In the genomic region with DNA sequence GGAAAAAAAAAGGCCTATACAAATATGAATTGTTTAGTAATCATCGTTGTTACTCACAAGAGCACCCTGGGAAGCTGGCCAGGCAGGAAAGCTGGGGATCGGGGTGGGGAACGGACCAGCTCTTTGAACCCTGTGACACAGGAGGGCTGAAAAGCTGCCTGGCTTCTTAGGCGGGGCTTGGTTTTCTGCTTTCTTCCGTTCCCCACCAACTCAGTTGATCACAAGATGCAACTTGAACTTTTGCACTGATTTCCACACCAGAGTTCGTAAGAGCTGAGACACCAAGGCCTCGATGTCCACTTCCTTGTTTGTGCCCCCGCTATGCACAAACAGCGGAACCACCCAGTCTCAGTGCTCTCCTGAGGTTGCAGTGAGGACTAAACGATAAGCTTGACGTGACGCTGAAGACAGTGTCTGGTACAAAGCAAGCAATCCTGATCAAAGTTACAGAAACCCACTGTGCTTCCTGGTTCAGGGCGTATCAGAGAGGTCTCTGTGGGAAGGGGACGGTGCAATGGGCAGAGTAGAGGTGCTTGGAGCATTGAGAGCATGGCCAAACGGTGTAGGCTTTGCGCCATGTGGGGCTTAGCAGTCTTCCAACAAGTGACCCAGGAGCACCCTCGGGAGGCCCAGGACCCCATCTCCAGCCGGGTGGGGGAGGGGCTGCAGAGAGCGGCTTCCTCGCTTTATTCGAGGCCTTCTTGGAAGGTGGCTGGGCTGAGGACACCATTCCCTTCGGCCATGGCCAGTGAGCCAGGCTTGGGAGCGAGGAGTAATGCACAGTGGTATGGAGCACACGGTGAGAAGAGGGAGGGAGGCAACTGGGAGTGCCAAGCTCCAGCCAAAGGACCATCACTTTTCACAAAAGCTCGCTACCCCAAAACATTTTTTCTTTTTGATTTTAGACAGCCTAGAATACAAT, we compare ENCODE assay signal across 9 mouse cellular contexts. TPM values are rescaled to one million over a fixed set of nuclear protein-coding genes. Genes with fewer than 3 reads are reported as not detected.
DNase-seq lines count a peak whose midpoint lies in the region; ATAC-seq and TF ChIP-seq lines count a peak whose summit lies in the region.
"Had no signal": no experiment of that assay in that cellular context is flagged by ENCODE, and none has a peak within 500 bp of the region (broad histone marks: within the 10 kb centered on the region; RNA-seq: fewer than 3 reads in every experiment).

No protein-coding gene starts in this region.

- TF ChIP-seq RAD21 in MEL (IDR thresholded peaks at IDR 0.05; ENCODE audit: low read depth, low read length): no peak

- TF ChIP-seq POLR2A in MEL (IDR thresholded peaks at IDR 0.05; ENCODE audit: control insufficient read depth in 1 of 2, insufficient read depth in 1 of 2, low read depth in 1 of 2, low read length in 2 of 2, poor library complexity in 1 of 2): no peak; a peak in 1 of 4 replicates

- no peak for TF ChIP-seq EP300 in MEL (IDR thresholded peaks at IDR 0.05; ENCODE audit: low read depth in 1 of 2, low read length in 2 of 2)

- WGBS in kidney, postnatal 0 days: 71% methylated on average over 25 of the region's 25 CpGs
- 81% methylated on average over 25 of the region's 25 CpGs for WGBS in forebrain, embryonic 13.5 days

- no peak overlapping the region for H3K9ac ChIP-seq in MEL (ENCODE audit: control insufficient read depth, low read depth, low read length, poor library complexity, severe bottlenecking)
- H3K9ac ChIP-seq in kidney, postnatal 0 days (ENCODE audit: low read depth, low read length): no peak overlapping the region
- H3K9ac ChIP-seq in forebrain, embryonic 13.5 days: no peak overlapping the region

- H3K27ac ChIP-seq in MEL (ENCODE audit: control insufficient read depth, low read depth, low read length): no peak overlapping the region
- H3K27ac ChIP-seq in kidney, postnatal 0 days: peak overlapping the region; percentile 81
- no peak overlapping the region for H3K27ac ChIP-seq in forebrain, embryonic 13.5 days

- H3K4me2 ChIP-seq in kidney, postnatal 0 days (ENCODE audit: low read length): no peak overlapping the region
- H3K4me2 ChIP-seq in forebrain, embryonic 13.5 days: no peak overlapping the region

- no peak for TF ChIP-seq CTCF in MEL (IDR thresholded peaks at IDR 0.05 in 2 of 3, conservative IDR thresholded peaks at IDR 0.05 in 1 of 3; ENCODE audit: control insufficient read depth in 1 of 3, insufficient read depth in 1 of 3, low read depth in 2 of 3, low read length in 3 of 3, poor library complexity in 1 of 3, severe bottlenecking in 1 of 3)
- TF ChIP-seq CTCF in kidney, postnatal 0 days (IDR thresholded peaks at IDR 0.05; ENCODE audit: low read depth): no peak

- peaks cover 13% of the 10 kb centered on the region for H3K79me2 ChIP-seq in MEL (ENCODE audit: control insufficient read depth, insufficient read depth, low read length, poor library complexity)

- peak; percentile 64 for ATAC-seq in granulocyte monocyte progenitor cell, adult 5-6 weeks (replicated peaks; ENCODE audit: poor library complexity, severe bottlenecking)
- ATAC-seq in kidney, postnatal 0 days (replicated peaks; ENCODE audit: low FRiP score, low read depth): no peak
- ATAC-seq in megakaryocyte, adult 5-6 weeks (ENCODE audit: poor library complexity, severe bottlenecking): peak; percentile 73
- ATAC-seq in forebrain, embryonic 13.5 days: no peak

- H3K9me3 ChIP-seq in MEL (replicated peaks; ENCODE audit: insufficient read depth, low read length): no peaks in the 10 kb centered on the region
- H3K9me3 ChIP-seq in kidney, postnatal 0 days (replicated peaks; ENCODE audit: low read length): no peaks in the 10 kb centered on the region
- no peaks in the 10 kb centered on the region for H3K9me3 ChIP-seq in forebrain, embryonic 13.5 days (replicated peaks)

- no peak overlapping the region for H3K4me3 ChIP-seq in MEL (ENCODE audit: control insufficient read depth in 1 of 2, insufficient read depth in 1 of 2, low read depth in 2 of 2, low read length in 2 of 2)
- no peak overlapping the region for H3K4me3 ChIP-seq in kidney, postnatal 0 days (replicated peaks; ENCODE audit: low read depth, low read length)
- no peak overlapping the region for H3K4me3 ChIP-seq in forebrain, embryonic 13.5 days

- H3K36me3 ChIP-seq in MEL (ENCODE audit: control insufficient read depth in 1 of 2, insufficient read depth in 2 of 2, low read length in 2 of 2): peaks cover 0 to 34% of the 10 kb centered on the region in 2 experiments; a peak in 3 of 4 replicates
- no peaks in the 10 kb centered on the region for H3K36me3 ChIP-seq in kidney, postnatal 0 days (ENCODE audit: insufficient read depth, low read length)
- no peaks in the 10 kb centered on the region for H3K36me3 ChIP-seq in forebrain, embryonic 13.5 days (ENCODE audit: poor library complexity, severe bottlenecking)

- H3K4me1 ChIP-seq in MEL (ENCODE audit: control insufficient read depth in 1 of 2, insufficient read depth in 2 of 2, low read length in 2 of 2): peaks cover 11 to 34% of the 10 kb centered on the region in 2 experiments
- H3K4me1 ChIP-seq in kidney, postnatal 0 days (replicated peaks; ENCODE audit: insufficient read depth, low read length): peaks cover 25% of the 10 kb centered on the region
- peaks cover 7% of the 10 kb centered on the region; the same call in 1 of the 2 replicates for H3K4me1 ChIP-seq in forebrain, embryonic 13.5 days

- DNase-seq in gastrocnemius, adult 18-20 months (ENCODE audit: low spot score): peak; percentile 55
- no peak for DNase-seq in gastrocnemius, adult 8-10 months (ENCODE audit: low spot score in 2 of 2)
- DNase-seq in MEL (ENCODE audit: low read depth, low spot score): peak; percentile 36
- DNase-seq in kidney, postnatal 0 days (ENCODE audit: low spot score): peak; percentile 40
- DNase-seq in cerebellum, adult 9-10 months: no peak

- H3K27me3 ChIP-seq in MEL (ENCODE audit: control insufficient read depth in 1 of 2, insufficient read depth in 2 of 2, low read length in 2 of 2): no peaks in the 10 kb centered on the region
- no peaks in the 10 kb centered on the region for H3K27me3 ChIP-seq in kidney, postnatal 0 days (ENCODE audit: insufficient read depth, low read length)
- H3K27me3 ChIP-seq in forebrain, embryonic 13.5 days: no peaks in the 10 kb centered on the region
- H3K27me3 ChIP-seq: Patski had no signal

TF ChIP-seq in MEL, 35 proteins besides CTCF, POLR2A, EP300 and RAD21:
- TF ChIP-seq SIN3A (IDR thresholded peaks at IDR 0.05; ENCODE audit: low read length) (no peak), ZNF384 (IDR thresholded peaks at IDR 0.05; ENCODE audit: low read depth, low read length) (no peak), HCFC1 (IDR thresholded peaks at IDR 0.05; ENCODE audit: low read depth, low read length) (no peak), BHLHE40 (IDR thresholded peaks at IDR 0.05; ENCODE audit: borderline replicate concordance, low read depth, low read length) (no peak), ZMIZ1 (IDR thresholded peaks at IDR 0.05; ENCODE audit: low read depth, low read length) (no peak), RCOR1 (IDR thresholded peaks at IDR 0.05; ENCODE audit: low read depth, low read length) (no peak), ZC3H11A (IDR thresholded peaks at IDR 0.05; ENCODE audit: low read depth, low read length) (no peak), TBP (IDR thresholded peaks at IDR 0.05; ENCODE audit: low read depth, low read length) (no peak), MXI1 (IDR thresholded peaks at IDR 0.05; ENCODE audit: low read depth, low read length) (no peak), ETS1 (IDR thresholded peaks at IDR 0.05; ENCODE audit: low read depth, low read length) (no peak), MAX (IDR thresholded peaks at IDR 0.05; ENCODE audit: low read length) (no peak), POLR2AphosphoS2 (IDR thresholded peaks at IDR 0.05; ENCODE audit: low read length) (no peak), NRF1 (IDR thresholded peaks at IDR 0.05; ENCODE audit: insufficient read depth, low read depth, low read length, poor library complexity, severe bottlenecking) (no peak), POLR2AphosphoS5 (IDR thresholded peaks at IDR 0.05; ENCODE audit: borderline replicate concordance, low read depth, low read length) (no peak)

RNA-seq across cellular contexts. Expression of gene Tubd1, which starts 34.3 kb away (rescaled TPM):
- total RNA-seq in gastrocnemius, adult 18-20 months (2021): 1 to 10 TPM; 6.8 to 7.0 TPM
- total RNA-seq in gastrocnemius, adult 8-10 months (2022): 1 to 10 TPM; 6.3 to 7.1 (median 6.7) TPM
- total RNA-seq in MEL (2012; rRNA removed): 21.5 and 23.4 TPM in 2 replicates
- polyA plus RNA-seq in MEL (2012; ENCODE audit: insufficient read depth in 1 of 2, insufficient read length in 2 of 2, low read depth in 1 of 2, low replicate concordance in 2 of 2, missing spikeins in 1 of 2): 10 to 100 TPM in 1 of 2 experiments, not detected in 1; 14.4 TPM
- total RNA-seq in granulocyte monocyte progenitor cell, adult 5-6 weeks (2014; fragmentation: Nextera tagmentation): 10.9 and 12.9 TPM in 2 replicates
- 10.3 and 11.5 TPM in 2 replicates for total RNA-seq in granulocyte monocyte progenitor cell, adult 5-6 weeks (2017)
- 8.4 and 8.5 TPM in 2 replicates for polyA plus RNA-seq in kidney, postnatal 0 days (2015; fragmentation: Nextera tagmentation; extraction: Ambion mirVana)
- 7.8 and 9.6 TPM in 2 replicates for total RNA-seq in megakaryocyte, adult 5-6 weeks (2015)
- 5.4 and 5.5 TPM in 2 replicates for total RNA-seq in megakaryocyte, adult 5-6 weeks (2017)
- polyA plus RNA-seq in forebrain, embryonic 13.5 days (2015; fragmentation: Nextera tagmentation; extraction: Ambion mirVana): 9.9 and 10.7 TPM in 2 replicates

RNA-seq across cellular contexts. Expression of gene Rps6kb1, which starts 34.5 kb away (rescaled TPM):
- 10 to 100 TPM; 19.6 to 20.1 TPM for total RNA-seq in gastrocnemius, adult 18-20 months (2021)
- total RNA-seq in gastrocnemius, adult 8-10 months (2022): 10 to 100 TPM; 17.3 to 27.4 (median 20.1) TPM
- 39.3 and 39.8 TPM in 2 replicates for total RNA-seq in MEL (2012; rRNA removed)
- 10 to 100 TPM; 49.4 to 73.6 TPM for polyA plus RNA-seq in MEL (2012; ENCODE audit: insufficient read depth in 1 of 2, insufficient read length in 2 of 2, low read depth in 1 of 2, low replicate concordance in 2 of 2, missing spikeins in 1 of 2)
- 29.5 and 30.5 TPM in 2 replicates for total RNA-seq in granulocyte monocyte progenitor cell, adult 5-6 weeks (2014; fragmentation: Nextera tagmentation)
- total RNA-seq in granulocyte monocyte progenitor cell, adult 5-6 weeks (2017): 38.2 and 54.1 TPM in 2 replicates
- 50.8 and 55.8 TPM in 2 replicates for polyA plus RNA-seq in kidney, postnatal 0 days (2015; fragmentation: Nextera tagmentation; extraction: Ambion mirVana)
- 30.4 and 38.4 TPM in 2 replicates for total RNA-seq in megakaryocyte, adult 5-6 weeks (2015)
- total RNA-seq in megakaryocyte, adult 5-6 weeks (2017): 29.9 and 35.4 TPM in 2 replicates
- 62.6 and 63.9 TPM in 2 replicates for polyA plus RNA-seq in forebrain, embryonic 13.5 days (2015; fragmentation: Nextera tagmentation; extraction: Ambion mirVana)

Comparison
In these comparisons a context has a peak if more than half of its experiments do, and no peak if none do; other contexts are left out.
1. DNase-seq: peak in gastrocnemius, adult 18-20 months (single experiment), MEL (single experiment) and kidney, postnatal 0 days (single experiment); none in gastrocnemius, adult 8-10 months (0 of 2) and cerebellum, adult 9-10 months (single experiment).
2. ATAC-seq: peak in granulocyte monocyte progenitor cell, adult 5-6 weeks (single experiment) and megakaryocyte, adult 5-6 weeks (single experiment); none in kidney, postnatal 0 days (single experiment) and forebrain, embryonic 13.5 days (single experiment).